Mouse (Mus musculus) thymus, postnatal 10 days (tissue): Measurements from ENCODE around the gene Arhgef6.

ENCODE experiments used
- DNase-seq, 2 experiments: peaks; one replicate each; pipeline ENCODE4 v3.0.0; 2021; ENCODE audit warnings: low spot score in 2 of 2

Gene Arhgef6

GRCm38 (mm10) chrX:57303188-57303878 is 35.2 kb downstream of the Arhgef6 start:
- DNase-seq: no peak

- DNase-seq: no peak
Measured at GRCm38 (mm10) chrX:57298946-57299345, 39.6 kb downstream of the Arhgef6 start.

- no peak for DNase-seq
Measured at GRCm38 (mm10) chrX:57288458-57288857, 50.1 kb downstream of the Arhgef6 start.

GRCm38 (mm10) chrX:57286281-57286680 is 52.2 kb downstream of the Arhgef6 start:
- DNase-seq: no peak

- DNase-seq: no peak
Measured at GRCm38 (mm10) chrX:57282184-57282583, 56.3 kb downstream of the Arhgef6 start.

- DNase-seq: no peak
Measured at GRCm38 (mm10) chrX:57277560-57278335, 60.8 kb downstream of the Arhgef6 start.

- no peak for DNase-seq
Measured at GRCm38 (mm10) chrX:57263515-57263914, 75.0 kb downstream of the Arhgef6 start.

- DNase-seq: peak; percentile 15 to 16
Measured at GRCm38 (mm10) chrX:57260744-57261143, 77.8 kb downstream of the Arhgef6 start.

- peak in 1 of 2 experiments; percentile 10 for DNase-seq
Measured at GRCm38 (mm10) chrX:57253329-57254055, 85.0 kb downstream of the Arhgef6 start.

GRCm38 (mm10) chrX:57238572-57238971 is 100.0 kb downstream of the Arhgef6 start:
- DNase-seq: no peak

- no peak for DNase-seq
Measured at GRCm38 (mm10) chrX:57235982-57236381, 102.5 kb downstream of the Arhgef6 start.

GRCm38 (mm10) chrX:57233596-57233995 is 104.9 kb downstream of the Arhgef6 start:
- DNase-seq: no peak

GRCm38 (mm10) chrX:57228178-57228577 is 110.4 kb downstream of the Arhgef6 start:
- peak; percentile 56 to 58 for DNase-seq

- no peak for DNase-seq
Measured at GRCm38 (mm10) chrX:57223301-57223700, 115.2 kb downstream of the Arhgef6 start.

- DNase-seq: peak in 1 of 2 experiments; percentile 7
Measured at GRCm38 (mm10) chrX:57221881-57222280, 116.6 kb downstream of the Arhgef6 start.

- DNase-seq: no peak
Measured at GRCm38 (mm10) chrX:57219563-57219962, 119.0 kb downstream of the Arhgef6 start.

- no peak for DNase-seq
Measured at GRCm38 (mm10) chrX:57216271-57216670, 122.3 kb downstream of the Arhgef6 start.

GRCm38 (mm10) chrX:57215495-57215894 is 123.0 kb downstream of the Arhgef6 start:
- DNase-seq: no peak

GRCm38 (mm10) chrX:57212862-57213261 is 125.7 kb downstream of the Arhgef6 start:
- no peak for DNase-seq

- no peak for DNase-seq
Measured at GRCm38 (mm10) chrX:57211876-57212275, 126.7 kb downstream of the Arhgef6 start, which contains the start of gene Cd40lg. Gene Cd40lg (plus strand): TSS chrX:57212143.

- no peak for DNase-seq
Measured at GRCm38 (mm10) chrX:57210591-57210990, 127.9 kb downstream of the Arhgef6 start.

GRCm38 (mm10) chrX:57200397-57200796 is 138.1 kb downstream of the Arhgef6 start:
- no peak for DNase-seq
